Mouse (Mus musculus): ENCODE measurements around the gene Gm3138. TPM values are rescaled to one million over a fixed set of nuclear protein-coding genes. Genes with fewer than 3 reads are reported as not detected.
"Not testable (repeated sequence)": the region's sequence is repeated elsewhere in the genome, so short reads cannot be mapped to it uniquely, and the experiment has no call there.

The Gm3138 gene
- polyA plus RNA-seq (2016; fragmentation: Nextera tagmentation; extraction: Ambion mirVana) = not detected in 2 replicates

- H3K4me1 ChIP-seq; H3K9me3 ChIP-seq (replicated peaks); H3K27ac ChIP-seq; DNase-seq (ENCODE audit: low spot score); H3K27me3 ChIP-seq (ENCODE audit: low read depth, poor library complexity, severe bottlenecking); H3K4me3 ChIP-seq; H3K36me3 ChIP-seq: not testable (repeated sequence)
- no CpG with 5 or more reads among the region's 2 CpGs for WGBS
Measured at GRCm38 (mm10) chr14:4249331-4249730, at the start of gene Gm3138. Gene Gm3138 (plus strand): TSS chr14:4249631.

GRCm38 (mm10) chr14:4269238-4269950 lies 20.0 kb downstream of the Gm3138 start:
- not testable (repeated sequence) for H3K36me3 ChIP-seq; H3K27me3 ChIP-seq (ENCODE audit: low read depth, poor library complexity, severe bottlenecking); DNase-seq (ENCODE audit: low spot score); H3K4me3 ChIP-seq; H3K9me3 ChIP-seq (replicated peaks); H3K27ac ChIP-seq; H3K4me1 ChIP-seq
- whole genome bisulfite sequencing = 86% methylated on average over 2 of the region's 2 CpGs

- DNase-seq (ENCODE audit: low spot score); H3K27ac ChIP-seq; H3K27me3 ChIP-seq (ENCODE audit: low read depth, poor library complexity, severe bottlenecking); H3K9me3 ChIP-seq (replicated peaks); H3K4me1 ChIP-seq; H3K4me3 ChIP-seq; H3K36me3 ChIP-seq: not testable (repeated sequence)
- WGBS = 90% methylated on average over 3 of the region's 3 CpGs
Measured at GRCm38 (mm10) chr14:4279828-4280227, 30.4 kb downstream of the Gm3138 start.

Other genes starting within 250 kb of the Gm3138 start
- gene Gm5796, start 225.7 kb upstream of the Gm3138 start, polyA plus RNA-seq (2016; fragmentation: Nextera tagmentation; extraction: Ambion mirVana) = 0.20 and 0.63 TPM in 2 replicates
- not detected in 2 replicates for gene Gm3115, start 165.5 kb upstream of the Gm3138 start, polyA plus RNA-seq (2016; fragmentation: Nextera tagmentation; extraction: Ambion mirVana)
- 0.54 TPM in 1 of 2 replicates, not detected in the other for gene Gm8108, start 139.1 kb upstream of the Gm3138 start, polyA plus RNA-seq (2016; fragmentation: Nextera tagmentation; extraction: Ambion mirVana)
- gene Gm3127, start 84.6 kb upstream of the Gm3138 start, polyA plus RNA-seq (2016; fragmentation: Nextera tagmentation; extraction: Ambion mirVana) = not detected in 2 replicates
- 0.16 and 0.59 TPM in 2 replicates for gene Gm2974, start 67.1 kb upstream of the Gm3138 start, polyA plus RNA-seq (2016; fragmentation: Nextera tagmentation; extraction: Ambion mirVana)
- not detected in 2 replicates for gene Gm3149, start 67.7 kb downstream of the Gm3138 start, polyA plus RNA-seq (2016; fragmentation: Nextera tagmentation; extraction: Ambion mirVana)
- 0.85 and 0.96 TPM in 2 replicates for gene 2610042L04Rik, start 85.1 kb downstream of the Gm3138 start, polyA plus RNA-seq (2016; fragmentation: Nextera tagmentation; extraction: Ambion mirVana)
- not detected in 2 replicates for gene Gm3159, start 147.9 kb downstream of the Gm3138 start, polyA plus RNA-seq (2016; fragmentation: Nextera tagmentation; extraction: Ambion mirVana)
- 0.23 TPM in 1 of 2 replicates, not detected in the other for gene Gm3164, start 165.8 kb downstream of the Gm3138 start, polyA plus RNA-seq (2016; fragmentation: Nextera tagmentation; extraction: Ambion mirVana)
- gene Gm3173, start 181.4 kb downstream of the Gm3138 start, polyA plus RNA-seq (2016; fragmentation: Nextera tagmentation; extraction: Ambion mirVana) = not detected in 2 replicates
- not detected in 2 replicates for gene Gm3182, start 232.1 kb downstream of the Gm3138 start, polyA plus RNA-seq (2016; fragmentation: Nextera tagmentation; extraction: Ambion mirVana)